Mouse (Mus musculus) splenic B cell, adult 2 months (primary cell): ENCODE measurements around the gene Dtnb.
A peak's percentile ranks its signal among the peaks of the same experiment; 100 is the strongest.

Source experiments
- DNase-seq: peaks from one replicate; pipeline ENCODE4 v3.0.0-alpha.2; 2011; ENCODE audit warnings: low read depth, low spot score
- H3K27me3 ChIP-seq: 2 replicates; pipeline ENCODE4 v1.6.1; 2012; ENCODE audit warnings: mild to moderate bottlenecking, low read length, moderate library complexity, mixed read lengths; ENCODE audit not compliant: control insufficient read depth, poor library complexity, insufficient read depth, severe bottlenecking
- H3K36me3 ChIP-seq: 2 replicates; pipeline ENCODE4 v1.6.1; 2012; ENCODE audit warnings: mild to moderate bottlenecking, low read length, moderate library complexity, mixed read lengths; ENCODE audit not compliant: control insufficient read depth, poor library complexity, insufficient read depth, severe bottlenecking

Dtnb gene

GRCm38 (mm10) chr12:3780405-3780891 lies 208.3 kb downstream of the Dtnb start:
- DNase-seq: peak; percentile 65
- Histone ChIP-seq H3K27me3 (no peaks in the 10 kb centered on the region), H3K36me3 (no peaks in the 10 kb centered on the region; the same call in 1 of the 2 replicates)

GRCm38 (mm10) chr12:3780931-3781471 lies 208.8 kb downstream of the Dtnb start:
- Histone ChIP-seq H3K36me3 (no peaks in the 10 kb centered on the region; the same call in 1 of the 2 replicates), H3K27me3 (no peaks in the 10 kb centered on the region)
- no peak for DNase-seq

GRCm38 (mm10) chr12:3781482-3781881 lies 209.3 kb downstream of the Dtnb start:
- H3K36me3 ChIP-seq: no peaks in the 10 kb centered on the region; the same call in 1 of the 2 replicates
- no peaks in the 10 kb centered on the region for H3K27me3 ChIP-seq
- DNase-seq: peak; percentile 91

- H3K36me3 ChIP-seq: no peaks in the 10 kb centered on the region; the same call in 1 of the 2 replicates
- DNase-seq: no peak
- H3K27me3 ChIP-seq: no peaks in the 10 kb centered on the region
Measured at GRCm38 (mm10) chr12:3783196-3783825, 211.1 kb downstream of the Dtnb start.

GRCm38 (mm10) chr12:3784258-3784657 lies 212.1 kb downstream of the Dtnb start:
- Histone ChIP-seq H3K27me3 (no peaks in the 10 kb centered on the region), H3K36me3 (no peaks in the 10 kb centered on the region; the same call in 1 of the 2 replicates)
- DNase-seq: no peak

- Histone ChIP-seq H3K27me3 (no peaks in the 10 kb centered on the region), H3K36me3 (no peaks in the 10 kb centered on the region; the same call in 1 of the 2 replicates)
- DNase-seq: no peak
Measured at GRCm38 (mm10) chr12:3784729-3785128, 212.5 kb downstream of the Dtnb start.

- no peaks in the 10 kb centered on the region for H3K27me3 ChIP-seq
Measured at GRCm38 (mm10) chr12:3787041-3787440, 214.9 kb downstream of the Dtnb start.

GRCm38 (mm10) chr12:3787541-3787940 lies 215.4 kb downstream of the Dtnb start:
- DNase-seq: no peak
- H3K27me3 ChIP-seq: no peaks in the 10 kb centered on the region
- no peaks in the 10 kb centered on the region; the same call in 1 of the 2 replicates for H3K36me3 ChIP-seq

More at GRCm38 (mm10) chr12:3787041-3787440, 214.9 kb downstream of the Dtnb start:
- no peaks in the 10 kb centered on the region; the same call in 1 of the 2 replicates for H3K36me3 ChIP-seq
- DNase-seq: no peak

- no peak for DNase-seq
- no peaks in the 10 kb centered on the region; the same call in 1 of the 2 replicates for H3K36me3 ChIP-seq
Measured at GRCm38 (mm10) chr12:3788421-3789051, 216.4 kb downstream of the Dtnb start.

GRCm38 (mm10) chr12:3789626-3790185 lies 217.5 kb downstream of the Dtnb start:
- no peaks in the 10 kb centered on the region for H3K27me3 ChIP-seq
- H3K36me3 ChIP-seq: no peaks in the 10 kb centered on the region; the same call in 1 of the 2 replicates
- DNase-seq: no peak

More at GRCm38 (mm10) chr12:3788421-3789051, 216.4 kb downstream of the Dtnb start:
- no peaks in the 10 kb centered on the region for H3K27me3 ChIP-seq

GRCm38 (mm10) chr12:3791257-3791656 lies 219.1 kb downstream of the Dtnb start:
- no peaks in the 10 kb centered on the region for H3K36me3 ChIP-seq
- no peak for DNase-seq
- H3K27me3 ChIP-seq: no peaks in the 10 kb centered on the region

GRCm38 (mm10) chr12:3791732-3792131 lies 219.6 kb downstream of the Dtnb start:
- H3K27me3 ChIP-seq: no peaks in the 10 kb centered on the region
- H3K36me3 ChIP-seq: no peaks in the 10 kb centered on the region
- peak; percentile 96 for DNase-seq

- no peak for DNase-seq
- H3K36me3 ChIP-seq: no peaks in the 10 kb centered on the region
- no peaks in the 10 kb centered on the region for H3K27me3 ChIP-seq
Measured at GRCm38 (mm10) chr12:3792248-3792647, 220.1 kb downstream of the Dtnb start.

GRCm38 (mm10) chr12:3795569-3795968 lies 223.4 kb downstream of the Dtnb start:
- no peaks in the 10 kb centered on the region for H3K27me3 ChIP-seq
- no peak for DNase-seq
- H3K36me3 ChIP-seq: no peaks in the 10 kb centered on the region

- no peak for DNase-seq
Measured at GRCm38 (mm10) chr12:3799551-3799950, 227.4 kb downstream of the Dtnb start.

More at GRCm38 (mm10) chr12:3799551-3799950, 227.4 kb downstream of the Dtnb start:
- Histone ChIP-seq H3K27me3 (no peaks in the 10 kb centered on the region), H3K36me3 (no peaks in the 10 kb centered on the region)
